Mouse (Mus musculus): ENCODE measurements at regions not wholly inside any gene's neighbourhood (a gene's known extent, or its start where the extent isn't known, plus 50 kb on each side); places are given as distances from the start of the nearest gene placed in this dataset.

DNA sequence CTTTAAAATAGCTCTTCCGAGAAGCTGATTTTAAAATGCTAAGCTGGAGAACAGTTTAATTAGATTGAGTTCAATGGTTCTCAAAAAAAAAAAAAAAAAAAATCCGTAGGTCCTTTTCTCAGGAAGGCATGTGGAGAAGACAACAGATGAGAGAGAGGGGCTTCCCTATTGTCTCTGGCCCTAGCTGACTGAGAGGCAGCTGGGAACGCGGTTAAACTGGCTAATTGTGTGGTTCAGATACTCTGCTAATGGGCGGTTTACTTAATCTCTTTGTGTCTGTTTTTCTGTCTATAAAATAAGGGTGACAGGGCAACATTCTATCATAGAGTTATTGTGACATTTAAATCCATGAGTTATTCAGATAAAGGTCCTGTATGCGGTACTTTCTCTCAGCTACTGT, 101.1 kb upstream of the Fam92a start:
- no peaks in the 10 kb centered on the region for H3K36me3 ChIP-seq (ENCODE audit: control insufficient read depth, insufficient read depth, low read length, poor library complexity, severe bottlenecking)
- H3K4me3 ChIP-seq (ENCODE audit: low read depth, low read length): no peak overlapping the region
- no peaks in the 10 kb centered on the region for H3K27me3 ChIP-seq (ENCODE audit: control insufficient read depth, insufficient read depth, low read length, poor library complexity, severe bottlenecking)
- no peak overlapping the region for H3K27ac ChIP-seq (ENCODE audit: insufficient read depth, low read length)
- no peak for TF ChIP-seq EP300 (IDR thresholded peaks at IDR 0.05; ENCODE audit: insufficient read depth, low read depth, low read length)
- TF ChIP-seq POLR2A (IDR thresholded peaks at IDR 0.05; ENCODE audit: insufficient read depth, low read length): no peak
- H3K4me1 ChIP-seq (ENCODE audit: control insufficient read depth, insufficient read depth, low read length): no peaks in the 10 kb centered on the region
- H3K9ac ChIP-seq (ENCODE audit: low read depth, poor library complexity, severe bottlenecking): no peak overlapping the region
- no peaks in the 10 kb centered on the region for H3K9me3 ChIP-seq (replicated peaks; ENCODE audit: control insufficient read depth, insufficient read depth, low read length, poor library complexity, severe bottlenecking)

DNA sequence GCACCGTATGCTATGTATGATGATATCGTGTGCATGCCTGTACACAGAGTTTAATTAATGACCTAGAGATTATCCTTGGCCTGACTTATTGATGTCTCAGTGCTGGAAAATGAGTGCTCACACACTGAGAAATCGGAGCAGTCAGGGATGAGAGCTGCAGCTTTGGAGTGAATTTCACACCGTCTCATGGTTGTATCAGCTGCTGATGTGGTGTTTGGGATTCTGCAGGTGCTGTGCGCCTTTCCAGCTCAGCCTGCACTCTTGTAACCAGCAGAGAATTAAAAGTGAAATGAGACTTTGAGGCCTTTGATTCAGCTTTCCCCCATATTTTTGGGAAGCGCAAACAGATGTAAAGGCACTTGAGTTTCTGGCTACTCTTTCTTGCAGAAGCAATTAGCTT, 100.6 kb upstream of the Fam92a start:
- no peaks in the 10 kb centered on the region for H3K36me3 ChIP-seq (ENCODE audit: control insufficient read depth, insufficient read depth, low read length, poor library complexity, severe bottlenecking)
- H3K4me3 ChIP-seq (ENCODE audit: low read depth, low read length): no peak overlapping the region
- H3K9me3 ChIP-seq (replicated peaks; ENCODE audit: control insufficient read depth, insufficient read depth, low read length, poor library complexity, severe bottlenecking): no peaks in the 10 kb centered on the region
- H3K9ac ChIP-seq (ENCODE audit: low read depth, poor library complexity, severe bottlenecking): no peak overlapping the region
- no peaks in the 10 kb centered on the region for H3K4me1 ChIP-seq (ENCODE audit: control insufficient read depth, insufficient read depth, low read length)
- H3K27me3 ChIP-seq (ENCODE audit: control insufficient read depth, insufficient read depth, low read length, poor library complexity, severe bottlenecking): no peaks in the 10 kb centered on the region
- no peak overlapping the region for H3K27ac ChIP-seq (ENCODE audit: insufficient read depth, low read length)
- no peak for TF ChIP-seq EP300 (IDR thresholded peaks at IDR 0.05; ENCODE audit: insufficient read depth, low read depth, low read length)
- no peak for TF ChIP-seq POLR2A (IDR thresholded peaks at IDR 0.05; ENCODE audit: insufficient read depth, low read length)
- TF ChIP-seq CTCF (IDR thresholded peaks at IDR 0.05; ENCODE audit: low read depth, low read length): no peak

DNA sequence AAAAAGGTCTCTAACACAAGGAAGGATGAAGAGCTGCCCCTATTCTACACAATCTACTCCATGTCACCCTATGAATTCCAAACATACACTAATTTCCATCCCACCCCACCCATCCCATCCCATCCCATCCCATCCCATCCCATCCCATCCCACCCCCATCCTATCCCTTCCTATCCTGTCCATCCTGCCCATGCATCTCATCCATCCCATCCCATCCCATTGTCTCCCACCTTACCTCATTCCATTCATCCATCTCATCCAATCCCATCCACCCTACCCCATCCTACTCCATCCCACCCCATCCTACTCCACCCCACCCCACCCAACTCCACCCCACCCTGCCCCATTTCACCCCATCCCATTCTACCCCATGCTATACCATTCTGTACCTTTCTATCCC, 91.9 kb upstream of the Fam92a start:
- no peaks in the 10 kb centered on the region; the same call in 1 of the 2 replicates for H3K9me3 ChIP-seq (replicated peaks; ENCODE audit: control insufficient read depth, insufficient read depth, low read length, poor library complexity, severe bottlenecking)
- H3K4me3 ChIP-seq (ENCODE audit: low read depth, low read length): no peak overlapping the region
- H3K4me1 ChIP-seq (ENCODE audit: control insufficient read depth, insufficient read depth, low read length): no peaks in the 10 kb centered on the region
- TF ChIP-seq CTCF (IDR thresholded peaks at IDR 0.05; ENCODE audit: low read depth, low read length): no peak
- TF ChIP-seq POLR2A (IDR thresholded peaks at IDR 0.05; ENCODE audit: insufficient read depth, low read length): no peak
- TF ChIP-seq EP300 (IDR thresholded peaks at IDR 0.05; ENCODE audit: insufficient read depth, low read depth, low read length): no peak
- H3K27ac ChIP-seq (ENCODE audit: insufficient read depth, low read length): no peak overlapping the region
- H3K9ac ChIP-seq (ENCODE audit: low read depth, poor library complexity, severe bottlenecking): no peak overlapping the region
- no peaks in the 10 kb centered on the region for H3K36me3 ChIP-seq (ENCODE audit: control insufficient read depth, insufficient read depth, low read length, poor library complexity, severe bottlenecking)
- no peaks in the 10 kb centered on the region for H3K27me3 ChIP-seq (ENCODE audit: control insufficient read depth, insufficient read depth, low read length, poor library complexity, severe bottlenecking)

DNA sequence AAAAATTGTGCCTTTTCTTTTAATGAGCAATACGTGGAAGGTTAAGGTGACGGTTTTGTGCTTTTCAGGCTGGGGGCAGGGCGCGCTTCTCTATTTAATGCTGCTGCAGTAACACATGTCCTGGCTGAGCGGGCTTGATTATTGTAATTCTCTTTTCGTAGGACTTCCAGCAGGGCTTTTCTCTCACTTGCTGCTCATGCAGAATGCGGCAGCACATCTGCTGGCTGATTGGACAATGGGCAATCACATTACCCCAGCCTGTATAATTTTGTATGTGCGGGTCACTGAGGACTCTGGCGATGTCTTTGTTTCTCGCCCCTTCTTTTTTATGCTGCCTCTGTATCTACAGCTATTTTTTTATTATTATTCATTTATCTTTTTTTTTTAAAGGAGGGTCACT, 91.4 kb upstream of the Fam92a start:
- H3K9me3 ChIP-seq (replicated peaks; ENCODE audit: control insufficient read depth, insufficient read depth, low read length, poor library complexity, severe bottlenecking): no peaks in the 10 kb centered on the region; the same call in 1 of the 2 replicates
- no peaks in the 10 kb centered on the region for H3K4me1 ChIP-seq (ENCODE audit: control insufficient read depth, insufficient read depth, low read length)
- no peaks in the 10 kb centered on the region for H3K36me3 ChIP-seq (ENCODE audit: control insufficient read depth, insufficient read depth, low read length, poor library complexity, severe bottlenecking)
- TF ChIP-seq CTCF (IDR thresholded peaks at IDR 0.05; ENCODE audit: low read depth, low read length) (no peak), POLR2A (IDR thresholded peaks at IDR 0.05; ENCODE audit: insufficient read depth, low read length) (no peak), EP300 (IDR thresholded peaks at IDR 0.05; ENCODE audit: insufficient read depth, low read depth, low read length) (no peak)
- no peak overlapping the region for H3K4me3 ChIP-seq (ENCODE audit: low read depth, low read length)
- no peaks in the 10 kb centered on the region for H3K27me3 ChIP-seq (ENCODE audit: control insufficient read depth, insufficient read depth, low read length, poor library complexity, severe bottlenecking)
- no peak overlapping the region for H3K27ac ChIP-seq (ENCODE audit: insufficient read depth, low read length)
- no peak overlapping the region for H3K9ac ChIP-seq (ENCODE audit: low read depth, poor library complexity, severe bottlenecking)

DNA sequence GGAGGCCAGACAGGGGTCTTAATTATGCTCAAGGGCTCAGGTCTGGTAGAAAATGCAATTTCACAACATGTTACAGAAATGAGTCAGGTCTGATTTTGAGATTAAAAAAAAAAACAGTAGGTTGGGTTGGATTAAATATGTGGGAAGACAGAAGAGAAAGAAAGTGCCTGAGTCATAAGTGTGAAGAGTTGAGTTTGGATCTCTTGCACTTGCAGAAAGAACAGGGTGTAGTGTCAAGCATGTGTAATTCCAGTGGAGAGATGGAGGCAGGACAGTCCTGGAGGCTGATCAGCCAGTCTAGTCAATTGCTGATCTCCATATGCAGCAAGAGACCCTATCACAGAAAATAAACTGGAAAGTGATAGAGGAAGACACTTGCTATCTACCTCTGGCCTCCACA, 76.2 kb upstream of the Fam92a start:
- Histone ChIP-seq H3K27me3 (ENCODE audit: control insufficient read depth, insufficient read depth, low read length, poor library complexity, severe bottlenecking) (no peaks in the 10 kb centered on the region), H3K36me3 (ENCODE audit: control insufficient read depth, insufficient read depth, low read length, poor library complexity, severe bottlenecking) (no peaks in the 10 kb centered on the region), H3K4me3 (ENCODE audit: low read depth, low read length) (no peak overlapping the region), H3K9me3 (replicated peaks; ENCODE audit: control insufficient read depth, insufficient read depth, low read length, poor library complexity, severe bottlenecking) (no peaks in the 10 kb centered on the region), H3K9ac (ENCODE audit: low read depth, poor library complexity, severe bottlenecking) (no peak overlapping the region), H3K4me1 (ENCODE audit: control insufficient read depth, insufficient read depth, low read length) (no peaks in the 10 kb centered on the region), H3K27ac (ENCODE audit: insufficient read depth, low read length) (no peak overlapping the region)
- TF ChIP-seq CTCF (IDR thresholded peaks at IDR 0.05; ENCODE audit: low read depth, low read length) (no peak), POLR2A (IDR thresholded peaks at IDR 0.05; ENCODE audit: insufficient read depth, low read length) (no peak), EP300 (IDR thresholded peaks at IDR 0.05; ENCODE audit: insufficient read depth, low read depth, low read length) (no peak)

DNA sequence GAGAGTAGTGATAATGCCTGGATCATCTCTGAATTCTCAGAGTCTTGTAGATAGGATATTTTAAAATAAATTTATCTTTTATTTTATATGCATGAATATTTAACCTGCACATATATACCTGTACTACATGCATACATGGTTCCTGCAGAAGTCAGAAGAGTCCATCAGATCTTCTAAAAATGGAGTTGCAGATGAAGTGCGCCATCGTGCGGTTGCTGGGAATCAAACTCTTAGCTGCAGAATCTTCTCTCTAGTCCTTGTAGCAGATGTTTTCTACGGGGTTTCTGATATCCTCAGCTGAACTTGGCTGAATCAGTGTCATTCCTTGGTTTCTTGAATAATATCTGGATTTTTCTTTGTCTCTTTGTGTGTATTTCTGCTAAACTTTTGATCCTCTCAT, 74.8 kb upstream of the Fam92a start:
- no peaks in the 10 kb centered on the region for H3K27me3 ChIP-seq (ENCODE audit: control insufficient read depth, insufficient read depth, low read length, poor library complexity, severe bottlenecking)
- no peak overlapping the region for H3K4me3 ChIP-seq (ENCODE audit: low read depth, low read length)
- H3K4me1 ChIP-seq (ENCODE audit: control insufficient read depth, insufficient read depth, low read length): no peaks in the 10 kb centered on the region
- H3K9ac ChIP-seq (ENCODE audit: low read depth, poor library complexity, severe bottlenecking): no peak overlapping the region
- no peaks in the 10 kb centered on the region for H3K36me3 ChIP-seq (ENCODE audit: control insufficient read depth, insufficient read depth, low read length, poor library complexity, severe bottlenecking)
- TF ChIP-seq POLR2A (IDR thresholded peaks at IDR 0.05; ENCODE audit: insufficient read depth, low read length): no peak
- TF ChIP-seq EP300 (IDR thresholded peaks at IDR 0.05; ENCODE audit: insufficient read depth, low read depth, low read length): no peak
- no peak for TF ChIP-seq CTCF (IDR thresholded peaks at IDR 0.05; ENCODE audit: low read depth, low read length)
- H3K27ac ChIP-seq (ENCODE audit: insufficient read depth, low read length): no peak overlapping the region
- no peaks in the 10 kb centered on the region for H3K9me3 ChIP-seq (replicated peaks; ENCODE audit: control insufficient read depth, insufficient read depth, low read length, poor library complexity, severe bottlenecking)

Measured in ES-Bruce4 (cell line).